Mouse (Mus musculus) limb, embryonic 15.5 days (tissue): ENCODE data around the gene Mtfr2. TPM values are rescaled to one million over a fixed set of nuclear protein-coding genes. Genes with fewer than 3 reads are reported as not detected.
A peak's percentile ranks its signal among the peaks of the same experiment; 100 is the strongest.

ENCODE experiments used
- ATAC-seq: fragments of 200-750 bp; cut with Nextera tagmentation; 2 replicates; pipeline ENCODE4 v1.8.0; 2017; ENCODE audit warnings: low read depth, moderate TSS enrichment; ENCODE audit not compliant: insufficient number of reproducible peaks, low FRiP score, low TSS enrichment
- H3K27ac ChIP-seq: fragments of 300-500 bp; sonication (generic); 2 replicates; pipeline ENCODE4 v1.5.1; 2015; ENCODE audit warnings: moderate library complexity, mild to moderate bottlenecking, inconsistent platforms
- H3K27me3 ChIP-seq: fragments of 300-500 bp; sonication (generic); 2 replicates; pipeline ENCODE4 v1.6.1; 2015; ENCODE audit warnings: inconsistent platforms
- H3K36me3 ChIP-seq: fragments of 300-500 bp; sonication (generic); 2 replicates; pipeline ENCODE4 v1.6.1; 2015; ENCODE audit warnings: inconsistent platforms
- H3K4me1 ChIP-seq: fragments of 300-500 bp; sonication (generic); 2 replicates; pipeline ENCODE4 v1.6.1; 2015; ENCODE audit warnings: inconsistent platforms
- H3K4me2 ChIP-seq: fragments of 300-500 bp; sonication (generic); 2 replicates; pipeline ENCODE4 v1.6.1; 2015; ENCODE audit warnings: mild to moderate bottlenecking, inconsistent platforms
- H3K4me3 ChIP-seq: fragments of 300-500 bp; sonication (generic); 2 replicates; pipeline ENCODE4 v1.5.1; 2015; ENCODE audit warnings: mild to moderate bottlenecking, inconsistent platforms
- H3K9ac ChIP-seq: fragments of 300-500 bp; sonication (generic); 2 replicates; pipeline ENCODE4 v1.6.1; 2015; ENCODE audit warnings: inconsistent platforms
- H3K9me3 ChIP-seq: fragments of 300-500 bp; sonication (generic); 2 replicates; pipeline ENCODE4 v1.6.1; 2016; ENCODE audit warnings: inconsistent platforms
- WGBS: fragments of 180-500 bp; shearing (Covaris S2); methylation state at CpG from one replicate; pipeline ENCODE4 v1.1.7; 2015; 5-methylcytosine and 5-hydroxymethylcytosine counted together
- polyA plus RNA-seq: library from polyadenylated mRNA; unstranded; fragments of >200 nt; fragmentation: Nextera tagmentation; extraction: Ambion mirVana; gene quantifications from 2 replicates; pipeline ENCODE4 v1.2.1, GENCODE M21; 2015

The Mtfr2 gene
- polyA plus RNA-seq, 1 experiment from 2014 or later = 1.4 TPM

GRCm38 (mm10) chr10:20326226-20326625 lies 21.3 kb upstream of the Mtfr2 start:
- Histone ChIP-seq H3K9ac (no peak overlapping the region), H3K36me3 (peaks cover 58% of the 10 kb centered on the region), H3K9me3 (no peaks in the 10 kb centered on the region), H3K4me3 (no peak overlapping the region), H3K4me2 (no peak overlapping the region), H3K27ac (no peak overlapping the region), H3K4me1 (no peaks in the 10 kb centered on the region), H3K27me3 (no peaks in the 10 kb centered on the region)
- ATAC-seq = no peak

GRCm38 (mm10) chr10:20331262-20331661 lies 16.3 kb upstream of the Mtfr2 start:
- WGBS = 90% methylated on average over 2 of the region's 2 CpGs
- Histone ChIP-seq H3K27ac (no peak overlapping the region), H3K4me1 (no peaks in the 10 kb centered on the region), H3K9me3 (no peaks in the 10 kb centered on the region), H3K4me2 (no peak overlapping the region), H3K36me3 (peaks cover 56% of the 10 kb centered on the region), H3K27me3 (no peaks in the 10 kb centered on the region), H3K9ac (no peak overlapping the region), H3K4me3 (no peak overlapping the region)
- no peak for ATAC-seq

- 90% methylated on average over 7 of the region's 7 CpGs for whole genome bisulfite sequencing
- H3K9ac ChIP-seq = no peak overlapping the region
- no peaks in the 10 kb centered on the region for H3K4me1 ChIP-seq
- H3K27me3 ChIP-seq = no peaks in the 10 kb centered on the region
- H3K4me3 ChIP-seq = no peak overlapping the region
- peaks cover 57% of the 10 kb centered on the region for H3K36me3 ChIP-seq
- no peak for ATAC-seq
- H3K9me3 ChIP-seq = no peaks in the 10 kb centered on the region
- H3K4me2 ChIP-seq = no peak overlapping the region
- H3K27ac ChIP-seq = no peak overlapping the region
These were observed 9.7 kb upstream of the Mtfr2 start for GRCm38 (mm10) chr10:20337872-20338271.

DNA sequence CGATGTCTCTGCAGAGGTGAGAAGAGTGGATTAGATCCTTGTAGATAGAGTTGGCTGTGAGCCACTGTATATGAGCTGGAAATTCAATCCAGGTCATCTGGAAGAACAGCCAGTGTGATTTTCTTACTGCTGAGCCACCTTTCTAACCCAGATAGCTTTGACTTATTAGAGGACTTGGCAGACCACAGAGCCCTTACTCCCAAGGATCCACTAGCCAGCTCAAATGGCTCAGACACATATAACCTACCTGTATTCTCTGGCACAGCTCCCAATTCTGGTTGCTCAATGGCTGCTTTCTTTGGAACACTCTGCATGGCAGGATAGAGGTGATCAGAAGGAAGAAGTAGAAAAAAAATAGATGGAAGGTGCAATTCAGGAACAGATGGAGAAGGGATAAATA lies 1.8 kb upstream of the Mtfr2 start:
- Histone ChIP-seq H3K27me3 (no peaks in the 10 kb centered on the region), H3K4me1 (peaks cover 11% of the 10 kb centered on the region), H3K27ac (no peak overlapping the region), H3K4me3 (no peak overlapping the region), H3K9me3 (no peaks in the 10 kb centered on the region), H3K36me3 (peaks cover 32% of the 10 kb centered on the region), H3K4me2 (no peak overlapping the region), H3K9ac (no peak overlapping the region)
- WGBS = 56% methylated on average over 1 of the region's 1 CpGs
- ATAC-seq = no peak

- ATAC-seq = no peak
- Histone ChIP-seq H3K4me2 (no peak overlapping the region), H3K27ac (no peak overlapping the region), H3K27me3 (no peaks in the 10 kb centered on the region), H3K4me3 (no peak overlapping the region), H3K9me3 (no peaks in the 10 kb centered on the region), H3K4me1 (peaks cover 11% of the 10 kb centered on the region), H3K36me3 (peaks cover 18% of the 10 kb centered on the region), H3K9ac (no peak overlapping the region)
- WGBS = 84% methylated on average over 2 of the region's 2 CpGs
These were observed 1.3 kb downstream of the Mtfr2 start for GRCm38 (mm10) chr10:20348894-20349293.

DNA sequence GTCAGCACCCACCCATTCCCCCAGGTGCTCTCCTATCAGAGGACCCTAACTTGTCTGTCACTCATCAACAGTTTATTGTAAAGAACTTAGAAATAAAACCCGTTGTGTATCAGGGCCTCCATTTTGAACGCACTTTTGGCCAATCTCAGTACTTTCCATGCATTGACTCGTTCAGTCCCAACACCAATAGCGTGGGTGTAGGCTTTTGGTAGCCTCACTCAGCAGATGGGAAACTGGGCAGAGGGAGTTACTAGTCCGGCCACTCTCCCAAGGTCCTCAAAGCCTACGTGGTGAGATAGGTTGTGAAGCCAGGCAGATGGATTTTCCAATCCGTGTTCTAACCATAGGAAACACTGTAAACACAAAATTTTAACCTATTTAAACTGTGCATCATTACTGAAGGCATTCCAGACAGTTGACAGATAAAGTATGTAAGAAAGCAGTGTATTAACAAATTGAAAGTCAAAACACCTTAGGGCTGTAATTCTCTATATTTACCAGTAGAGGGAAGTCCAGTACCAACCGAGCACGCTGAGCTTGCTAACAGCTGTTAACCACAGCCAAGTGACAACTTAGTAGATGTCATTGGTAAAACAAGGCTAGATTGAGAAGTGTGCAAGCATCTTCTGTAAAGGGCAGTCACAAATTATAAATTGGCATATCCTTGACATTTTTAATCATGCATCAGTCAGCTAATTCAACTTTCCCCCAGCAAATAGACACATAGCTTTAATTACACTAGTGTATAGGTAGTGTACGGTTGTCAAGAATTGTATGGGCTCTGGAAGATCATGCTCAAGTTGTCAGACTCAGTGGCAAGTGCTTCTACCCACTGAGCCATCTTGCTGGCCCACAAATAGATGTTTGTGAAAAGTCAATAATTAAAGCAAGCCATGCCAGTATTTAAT lies 14.2 kb downstream of the Mtfr2 start:
- Histone ChIP-seq H3K4me1 (peaks cover 2% of the 10 kb centered on the region; the same call in 1 of the 2 replicates), H3K9ac (no peak overlapping the region), H3K9me3 (no peaks in the 10 kb centered on the region), H3K36me3 (no peaks in the 10 kb centered on the region), H3K27me3 (no peaks in the 10 kb centered on the region), H3K4me3 (no peak overlapping the region), H3K4me2 (no peak overlapping the region), H3K27ac (no peak overlapping the region)
- WGBS = 61% methylated on average over 10 of the region's 10 CpGs
- no peak for ATAC-seq

DNA sequence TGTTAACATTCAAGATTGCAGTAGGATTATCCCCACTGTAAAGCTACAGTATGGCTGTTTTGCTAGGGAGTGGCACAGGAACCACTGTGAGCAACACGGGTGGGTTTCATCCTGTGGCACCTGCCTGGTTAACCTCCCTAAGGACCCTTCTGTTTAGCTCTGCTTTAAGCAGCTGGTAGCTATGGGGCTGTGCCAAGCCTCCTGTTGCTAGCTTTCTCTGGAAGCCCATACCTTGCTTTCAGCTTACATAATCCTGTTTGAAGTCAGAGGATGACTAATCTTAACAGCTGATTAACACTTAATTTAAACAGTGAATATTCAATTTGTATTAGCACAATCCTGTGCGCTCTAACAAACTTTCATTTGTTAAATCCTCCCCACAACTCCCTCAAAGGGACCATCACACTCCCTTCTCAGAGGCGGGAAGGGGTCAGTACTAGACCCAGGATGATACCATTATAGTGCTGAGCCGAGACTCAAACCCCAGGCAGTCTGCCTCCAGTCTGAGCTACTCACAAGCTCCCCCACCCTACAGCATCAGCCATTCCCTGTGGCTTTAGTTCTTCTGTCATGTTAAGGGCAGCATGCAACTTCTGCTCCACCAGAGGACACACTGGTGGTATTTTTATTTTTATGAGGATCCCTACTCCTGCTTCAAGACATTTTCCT lies 15.0 kb downstream of the Mtfr2 start:
- no peak overlapping the region for H3K9ac ChIP-seq
- H3K27ac ChIP-seq = no peak overlapping the region
- no peak overlapping the region for H3K4me2 ChIP-seq
- ATAC-seq = no peak
- H3K4me3 ChIP-seq = no peak overlapping the region
- 62% methylated on average over 4 of the region's 4 CpGs for WGBS
- peaks cover 2% of the 10 kb centered on the region; the same call in 1 of the 2 replicates for H3K4me1 ChIP-seq
- H3K9me3 ChIP-seq = no peaks in the 10 kb centered on the region
- H3K27me3 ChIP-seq = no peaks in the 10 kb centered on the region
- H3K36me3 ChIP-seq = no peaks in the 10 kb centered on the region

DNA sequence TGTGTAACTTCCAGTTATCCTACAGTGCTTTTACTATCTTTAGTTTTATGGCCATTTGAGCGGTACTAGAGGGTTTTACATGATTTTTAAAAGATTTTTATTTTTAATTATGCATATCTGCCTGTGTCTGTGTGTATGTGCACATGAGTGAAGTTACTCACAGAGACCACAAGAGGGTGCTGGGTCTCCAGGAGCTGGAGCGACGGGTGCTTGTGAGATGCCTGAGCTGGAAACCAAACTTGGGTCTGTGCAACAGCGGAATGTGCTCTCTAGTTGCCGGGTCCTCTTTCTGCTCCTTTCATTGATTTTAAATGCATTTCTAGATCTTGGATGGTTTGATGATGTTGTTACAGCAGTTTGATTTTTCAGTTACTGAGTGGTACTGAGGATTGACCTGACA lies 24.5 kb downstream of the Mtfr2 start:
- H3K4me1 ChIP-seq = no peaks in the 10 kb centered on the region
- H3K36me3 ChIP-seq = no peaks in the 10 kb centered on the region
- no peak overlapping the region for H3K27ac ChIP-seq
- no peaks in the 10 kb centered on the region for H3K9me3 ChIP-seq
- WGBS = 92% methylated on average over 5 of the region's 5 CpGs
- no peak overlapping the region for H3K9ac ChIP-seq
- no peak overlapping the region for H3K4me3 ChIP-seq
- H3K4me2 ChIP-seq = no peak overlapping the region
- ATAC-seq = no peak
- H3K27me3 ChIP-seq = no peaks in the 10 kb centered on the region

DNA sequence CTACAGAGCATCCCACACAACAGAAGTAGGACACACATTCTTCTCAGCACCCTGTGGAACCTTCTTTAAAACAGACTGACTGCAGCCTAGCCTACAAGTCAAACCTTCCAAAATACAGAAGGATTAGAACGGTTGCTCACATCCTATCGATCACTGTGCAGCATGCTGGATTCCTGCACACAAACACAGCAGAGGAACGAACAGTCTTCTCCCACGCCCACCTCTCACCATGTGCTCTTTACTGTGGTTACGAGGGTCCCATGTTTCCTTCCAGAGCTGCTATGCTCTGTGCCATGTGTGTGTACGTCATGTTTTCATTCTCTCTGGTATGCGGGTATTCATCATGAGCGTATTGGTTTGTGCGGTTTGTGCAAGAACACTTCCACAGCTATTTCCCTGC lies 30.1 kb downstream of the Mtfr2 start:
- H3K9me3 ChIP-seq = no peaks in the 10 kb centered on the region
- WGBS = 68% methylated on average over 9 of the region's 9 CpGs
- H3K27me3 ChIP-seq = no peaks in the 10 kb centered on the region
- no peak overlapping the region for H3K9ac ChIP-seq
- no peak for ATAC-seq
- H3K4me3 ChIP-seq = no peak overlapping the region
- no peak overlapping the region for H3K27ac ChIP-seq
- H3K36me3 ChIP-seq = no peaks in the 10 kb centered on the region
- 0 out of 2 replicates have a peak, but pooled peaks cover 2% of the 10 kb centered on the region for H3K4me1 ChIP-seq
- H3K4me2 ChIP-seq = no peak overlapping the region

- ATAC-seq = no peak
- Histone ChIP-seq H3K27ac (peak overlapping the region; percentile 14; the same call in 1 of the 2 replicates), H3K4me3 (no peak overlapping the region), H3K4me1 (0 out of 2 replicates have a peak, but pooled peaks cover 2% of the 10 kb centered on the region), H3K4me2 (no peak overlapping the region), H3K36me3 (no peaks in the 10 kb centered on the region), H3K9me3 (no peaks in the 10 kb centered on the region), H3K9ac (no peak overlapping the region), H3K27me3 (no peaks in the 10 kb centered on the region)
- WGBS = 65% methylated on average over 9 of the region's 9 CpGs
These were observed 31.6 kb downstream of the Mtfr2 start for GRCm38 (mm10) chr10:20379071-20379735.

- no peak overlapping the region for H3K4me3 ChIP-seq
- 82% methylated on average over 3 of the region's 3 CpGs for WGBS
- no peak overlapping the region for H3K27ac ChIP-seq
- no peak overlapping the region for H3K9ac ChIP-seq
- H3K27me3 ChIP-seq = no peaks in the 10 kb centered on the region
- no peak overlapping the region for H3K4me2 ChIP-seq
- H3K9me3 ChIP-seq = no peaks in the 10 kb centered on the region
- H3K4me1 ChIP-seq = 0 out of 2 replicates have a peak, but pooled peaks cover 2% of the 10 kb centered on the region
- no peak for ATAC-seq
- H3K36me3 ChIP-seq = no peaks in the 10 kb centered on the region
These were observed 33.2 kb downstream of the Mtfr2 start for GRCm38 (mm10) chr10:20380798-20381197.

- Histone ChIP-seq H3K27me3 (no peaks in the 10 kb centered on the region), H3K9ac (no peak overlapping the region), H3K36me3 (no peaks in the 10 kb centered on the region), H3K4me2 (no peak overlapping the region), H3K9me3 (no peaks in the 10 kb centered on the region), H3K27ac (no peak overlapping the region), H3K4me3 (no peak overlapping the region), H3K4me1 (0 out of 2 replicates have a peak, but pooled peaks cover 2% of the 10 kb centered on the region)
- 71% methylated on average over 3 of the region's 3 CpGs for WGBS
- no peak for ATAC-seq
These were observed 33.8 kb downstream of the Mtfr2 start for GRCm38 (mm10) chr10:20381352-20381751.
